Mouse (Mus musculus): ENCODE results near the gene Stag3.

DNA sequence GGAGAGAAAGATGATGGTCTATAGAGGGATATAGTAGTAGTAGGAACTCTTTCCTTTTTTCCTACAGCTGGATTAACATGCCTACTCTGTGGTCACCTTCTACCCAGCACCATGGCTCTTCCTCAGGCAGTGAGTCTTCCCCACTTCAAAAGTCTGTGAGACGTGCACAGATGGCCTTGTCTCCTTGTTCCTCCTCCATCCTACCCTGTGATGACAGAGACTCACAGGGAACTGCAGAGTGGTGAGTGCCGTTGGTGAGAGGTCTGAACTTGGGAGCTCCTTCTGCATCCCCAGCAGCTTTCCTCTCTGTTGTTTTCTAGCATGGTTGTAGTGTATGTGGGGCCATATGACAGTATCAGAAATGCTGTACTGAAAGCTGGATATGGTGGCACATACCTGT lies 1.8 kb downstream of the Stag3 start:
- TF ChIP-seq CTCF (IDR thresholded peaks at IDR 0.05; ENCODE audit: insufficient read depth, low read length) (no peak), POLR2A (IDR thresholded peaks at IDR 0.05; ENCODE audit: borderline replicate concordance, extremely low read depth, low read depth, low read length) (no peak)
